Mouse (Mus musculus) hindbrain, embryonic 12.5 days (tissue): ENCODE measurements around the gene Ywhag. TPM values are rescaled to one million over a fixed set of nuclear protein-coding genes. Genes with fewer than 3 reads are reported as not detected.
A peak's percentile ranks its signal among the peaks of the same experiment; 100 is the strongest.

ENCODE experiments used
- ATAC-seq: fragments of 200-750 bp; cut with Nextera tagmentation; 2 replicates; pipeline ENCODE4 v1.8.0; 2017; ENCODE audit warnings: moderate TSS enrichment; ENCODE audit not compliant: low FRiP score
- H3K27ac ChIP-seq: fragments of 300-500 bp; sonication (generic); 2 replicates; pipeline ENCODE4 v1.5.1; 2016; ENCODE audit warnings: mild to moderate bottlenecking
- H3K27me3 ChIP-seq: fragments of 300-500 bp; sonication (generic); 2 replicates; pipeline ENCODE4 v1.6.1; 2016; ENCODE audit warnings: mild to moderate bottlenecking
- H3K36me3 ChIP-seq: fragments of 300-500 bp; sonication (generic); 2 replicates; pipeline ENCODE4 v1.6.1; 2016; ENCODE audit warnings: mild to moderate bottlenecking
- H3K4me1 ChIP-seq: fragments of 300-500 bp; sonication (generic); 2 replicates; pipeline ENCODE4 v1.6.1; 2016
- H3K4me2 ChIP-seq: fragments of 300-500 bp; sonication (generic); replicated peaks from 2 replicates; pipeline ENCODE4 v1.6.1; 2016; ENCODE audit warnings: mild to moderate bottlenecking
- H3K4me3 ChIP-seq: fragments of 300-500 bp; sonication (generic); 2 replicates; pipeline ENCODE4 v1.5.1; 2016; ENCODE audit warnings: mild to moderate bottlenecking
- H3K9ac ChIP-seq: fragments of 300-500 bp; sonication (generic); 2 replicates; pipeline ENCODE4 v1.6.1; 2016; ENCODE audit warnings: mild to moderate bottlenecking, moderate library complexity
- H3K9me3 ChIP-seq: fragments of 300-500 bp; sonication (generic); replicated peaks from 2 replicates; pipeline ENCODE4 v1.6.1; 2016; ENCODE audit warnings: mild to moderate bottlenecking
- WGBS: fragments of 180-500 bp; shearing (Covaris S2); methylation state at CpG from one replicate; pipeline ENCODE4 v1.1.7; 2016; 5-methylcytosine and 5-hydroxymethylcytosine counted together
- polyA plus RNA-seq: library from polyadenylated mRNA; unstranded; fragments of >200 nt; fragmentation: Nextera tagmentation; extraction: Ambion mirVana; gene quantifications from 2 replicates; pipeline ENCODE4 v1.2.1, GENCODE M21; 2016

Gene Ywhag
- polyA plus RNA-seq, 1 experiment from 2014 or later = 469 TPM

DNA sequence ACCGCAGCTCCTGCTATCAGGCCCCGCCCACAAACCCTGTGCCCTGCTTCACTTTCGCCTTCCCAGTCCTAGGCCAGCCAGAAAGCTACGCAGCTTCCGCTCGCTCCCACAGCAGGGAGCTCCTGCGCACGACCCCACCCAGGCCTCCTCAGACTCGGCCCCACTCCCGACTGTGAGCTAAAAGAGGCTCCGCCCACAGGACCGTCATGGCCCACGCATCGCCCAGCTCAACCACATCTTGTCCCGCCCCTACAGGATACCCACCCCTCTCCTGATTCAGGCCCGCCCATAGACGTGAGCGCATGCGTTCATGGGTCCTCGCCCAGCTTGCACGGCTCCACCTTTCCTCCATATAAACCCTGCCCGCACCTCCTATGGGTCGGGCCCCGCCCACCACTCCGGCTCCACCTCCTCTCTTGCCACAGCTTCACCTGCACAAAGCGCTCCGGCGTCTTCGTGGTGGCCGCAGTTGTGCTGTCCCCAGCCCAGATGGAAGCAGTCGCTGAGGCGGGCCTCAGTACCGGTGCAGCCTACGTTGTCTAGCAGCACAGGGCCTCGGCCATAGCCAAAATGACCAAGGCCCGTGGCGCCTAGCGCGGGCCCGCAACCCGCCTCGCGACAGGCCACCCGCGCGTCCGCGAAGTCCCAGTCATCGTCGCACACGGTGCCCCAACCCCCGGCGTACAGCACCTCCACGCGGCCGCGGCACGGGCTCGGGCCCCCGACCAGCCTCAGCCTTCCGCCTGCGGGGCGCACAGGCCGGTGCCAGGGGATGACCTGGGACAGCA lies 28.3 kb upstream of the Ywhag start:
- under 1% methylated on average over 62 of the region's 64 CpGs for WGBS
- Histone ChIP-seq H3K9me3 (no peaks in the 10 kb centered on the region), H3K36me3 (no peaks in the 10 kb centered on the region), H3K4me1 (peaks cover 17% of the 10 kb centered on the region), H3K27ac (peak overlapping the region; percentile 96), H3K9ac (peak overlapping the region; percentile 85), H3K4me3 (peak overlapping the region; percentile 52), H3K4me2 (peak overlapping the region; percentile 89), H3K27me3 (peaks cover 7% of the 10 kb centered on the region)
- ATAC-seq = peak; percentile 97

DNA sequence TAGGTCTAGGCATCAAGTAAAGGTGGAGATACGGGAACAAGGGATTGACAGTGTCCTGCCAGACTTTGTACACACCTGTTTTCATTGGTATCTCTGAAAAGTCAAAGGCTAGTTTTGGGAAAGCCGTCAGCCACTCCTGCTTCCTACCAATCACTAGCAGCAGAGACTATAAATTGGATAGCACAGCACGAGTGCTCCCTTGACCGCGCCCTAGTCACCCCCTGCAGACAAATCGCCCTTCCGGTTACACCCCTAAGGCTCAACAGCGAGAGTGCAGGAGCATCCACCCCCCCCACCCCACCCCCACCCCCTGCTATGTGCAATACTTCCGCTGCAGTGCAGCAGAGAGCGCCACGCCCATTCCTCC lies 27.7 kb upstream of the Ywhag start:
- no peaks in the 10 kb centered on the region for H3K9me3 ChIP-seq

DNA sequence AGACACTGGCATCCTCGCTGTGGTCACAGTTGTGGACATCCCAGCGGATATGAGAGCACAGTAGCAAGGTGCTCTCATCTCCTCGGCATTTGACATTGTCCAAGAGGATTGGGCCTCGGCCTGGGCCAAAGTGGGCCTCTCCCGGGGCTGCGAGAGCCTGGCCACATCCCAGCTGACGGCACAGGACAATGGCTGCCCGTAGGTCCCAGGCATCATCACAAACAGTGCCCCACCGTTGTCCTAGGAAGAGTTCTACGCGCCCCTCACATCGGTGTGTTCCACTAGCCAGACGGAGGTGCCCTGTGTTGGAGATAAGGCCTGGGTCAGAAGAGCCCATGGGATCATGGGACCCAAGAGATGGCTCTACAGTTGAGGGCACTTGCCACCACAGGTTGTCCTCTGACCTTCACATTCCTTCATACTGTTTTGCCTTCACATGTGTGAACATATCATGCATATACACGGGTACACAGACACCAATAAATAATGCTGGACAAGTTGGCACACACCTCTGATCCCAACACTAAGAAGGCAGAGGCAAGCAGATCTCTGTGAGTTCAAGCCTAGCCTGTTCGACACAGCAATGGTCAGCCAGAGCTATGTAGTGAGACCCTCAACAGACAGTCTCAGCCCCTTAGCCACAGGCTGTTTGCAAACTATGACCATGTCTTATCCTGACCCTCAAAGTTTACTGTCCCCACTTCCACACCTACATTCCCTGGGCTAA lies 26.7 kb upstream of the Ywhag start:
- Histone ChIP-seq H3K4me1 (peaks cover 23% of the 10 kb centered on the region), H3K9ac (no peak overlapping the region), H3K4me3 (no peak overlapping the region), H3K27ac (peak overlapping the region; percentile 96; the same call in 1 of the 2 replicates), H3K4me2 (no peak overlapping the region; the same call in 1 of the 2 replicates), H3K9me3 (no peaks in the 10 kb centered on the region), H3K36me3 (no peaks in the 10 kb centered on the region), H3K27me3 (peaks cover 7% of the 10 kb centered on the region)
- WGBS = 93% methylated on average over 15 of the region's 15 CpGs
- ATAC-seq = no peak

More for the DNA sequence above, 27.7 kb upstream of the Ywhag start:
- Histone ChIP-seq H3K4me3 (peak overlapping the region; percentile 52), H3K36me3 (no peaks in the 10 kb centered on the region), H3K27me3 (peaks cover 7% of the 10 kb centered on the region), H3K27ac (peak overlapping the region; percentile 96), H3K4me2 (peak overlapping the region; percentile 89), H3K4me1 (peaks cover 18% of the 10 kb centered on the region), H3K9ac (peak overlapping the region; percentile 63)
- WGBS = 1% methylated on average over 11 of the region's 11 CpGs
- no peak for ATAC-seq

DNA sequence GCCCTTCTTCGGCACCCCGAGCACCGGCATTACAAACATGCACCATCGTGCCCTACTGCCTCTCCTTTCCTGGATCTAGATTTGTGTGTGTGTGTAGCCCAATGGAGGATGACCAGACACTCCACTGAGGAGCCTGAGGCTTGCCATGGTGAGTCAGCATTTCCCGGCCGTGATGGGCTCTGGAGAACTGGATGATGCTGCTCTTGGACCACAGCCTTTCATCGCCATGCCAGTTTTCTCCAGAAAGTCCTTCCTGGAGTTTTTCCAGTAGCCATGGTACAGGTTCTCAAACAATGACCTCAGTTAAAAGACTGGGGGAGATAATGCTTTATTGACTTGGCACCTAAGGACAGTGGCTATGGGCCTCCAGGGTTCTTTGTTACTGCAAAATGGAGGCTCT lies 25.5 kb upstream of the Ywhag start:
- WGBS = 95% methylated on average over 7 of the region's 7 CpGs
- Histone ChIP-seq H3K4me2 (no peak overlapping the region), H3K36me3 (no peaks in the 10 kb centered on the region), H3K4me3 (no peak overlapping the region), H3K27ac (no peak overlapping the region), H3K9me3 (no peaks in the 10 kb centered on the region), H3K9ac (no peak overlapping the region), H3K27me3 (no peaks in the 10 kb centered on the region), H3K4me1 (peaks cover 19% of the 10 kb centered on the region)
- ATAC-seq = no peak

DNA sequence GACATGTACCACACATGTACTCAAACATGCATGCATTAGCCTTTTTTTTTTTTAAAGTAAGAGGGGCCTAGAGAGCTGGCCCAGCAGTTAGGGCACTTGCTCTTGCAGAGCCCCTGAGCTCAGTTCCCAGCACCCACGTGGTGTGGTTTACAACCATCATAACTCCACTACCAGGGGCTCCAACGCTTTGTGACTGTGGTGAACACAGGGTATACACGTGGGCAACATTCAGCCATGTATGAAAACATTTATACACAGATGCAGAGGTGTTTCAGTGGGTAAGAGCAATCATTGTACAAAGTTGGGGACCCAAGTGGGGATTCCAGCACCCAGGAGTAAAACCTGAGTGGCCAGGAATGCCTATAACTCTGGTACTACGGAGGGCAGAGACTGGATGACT lies 24.0 kb upstream of the Ywhag start:
- Histone ChIP-seq H3K4me1 (peaks cover 19% of the 10 kb centered on the region), H3K4me3 (no peak overlapping the region), H3K9me3 (no peaks in the 10 kb centered on the region), H3K27ac (peak overlapping the region; percentile 35; the same call in 1 of the 2 replicates), H3K9ac (no peak overlapping the region), H3K36me3 (no peaks in the 10 kb centered on the region), H3K27me3 (no peaks in the 10 kb centered on the region), H3K4me2 (0 out of 2 replicates have a peak overlapping the region, but pooled peaks have one; percentile 46)
- ATAC-seq = no peak
- WGBS = 89% methylated on average over 4 of the region's 4 CpGs

DNA sequence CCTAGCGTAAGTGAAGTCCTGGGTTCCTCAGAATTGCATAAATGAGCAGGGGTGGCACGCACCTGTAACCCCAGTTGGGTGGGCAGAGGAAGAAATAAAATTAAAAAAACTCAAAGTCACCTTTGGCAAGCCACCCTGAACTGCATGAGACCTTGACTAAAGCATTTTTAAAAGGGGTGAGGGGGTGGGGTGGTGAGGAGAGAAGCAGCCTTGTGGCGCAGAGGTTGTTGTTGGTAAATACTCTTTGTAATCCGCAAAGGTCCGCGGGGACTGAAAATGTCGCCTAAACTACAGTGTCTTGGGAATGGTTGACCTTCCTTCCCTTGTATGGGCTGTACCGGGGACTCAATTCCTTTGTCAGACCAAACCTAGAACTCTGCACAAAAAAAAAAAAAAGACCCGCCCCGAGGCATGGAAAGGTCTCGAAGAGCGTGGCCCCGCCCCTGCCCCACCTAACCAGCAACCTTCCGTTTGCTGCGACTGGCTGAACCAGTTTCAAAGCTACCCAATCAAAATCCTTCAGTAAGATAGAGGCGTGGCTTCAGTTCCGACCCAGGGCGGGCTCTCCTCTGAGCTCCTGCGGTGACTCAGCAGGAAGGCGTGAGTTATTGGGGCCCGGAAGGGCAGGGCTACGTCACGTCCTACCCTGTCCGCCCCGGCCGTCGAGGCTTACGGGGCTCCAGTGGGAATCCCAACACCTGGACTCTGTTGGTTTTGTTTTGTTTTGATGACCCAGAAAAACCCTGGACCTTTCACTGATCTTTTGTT lies 23.0 kb upstream of the Ywhag start:
- Histone ChIP-seq H3K4me2 (peak overlapping the region; percentile 46), H3K4me3 (peak overlapping the region; percentile 22), H3K4me1 (peaks cover 16% of the 10 kb centered on the region), H3K27ac (peak overlapping the region; percentile 83), H3K9me3 (no peaks in the 10 kb centered on the region), H3K36me3 (no peaks in the 10 kb centered on the region), H3K9ac (0 out of 2 replicates have a peak overlapping the region, but pooled peaks have one; percentile 42), H3K27me3 (no peaks in the 10 kb centered on the region)
- ATAC-seq = peak; percentile 78
- WGBS = 9% methylated on average over 28 of the region's 28 CpGs

DNA sequence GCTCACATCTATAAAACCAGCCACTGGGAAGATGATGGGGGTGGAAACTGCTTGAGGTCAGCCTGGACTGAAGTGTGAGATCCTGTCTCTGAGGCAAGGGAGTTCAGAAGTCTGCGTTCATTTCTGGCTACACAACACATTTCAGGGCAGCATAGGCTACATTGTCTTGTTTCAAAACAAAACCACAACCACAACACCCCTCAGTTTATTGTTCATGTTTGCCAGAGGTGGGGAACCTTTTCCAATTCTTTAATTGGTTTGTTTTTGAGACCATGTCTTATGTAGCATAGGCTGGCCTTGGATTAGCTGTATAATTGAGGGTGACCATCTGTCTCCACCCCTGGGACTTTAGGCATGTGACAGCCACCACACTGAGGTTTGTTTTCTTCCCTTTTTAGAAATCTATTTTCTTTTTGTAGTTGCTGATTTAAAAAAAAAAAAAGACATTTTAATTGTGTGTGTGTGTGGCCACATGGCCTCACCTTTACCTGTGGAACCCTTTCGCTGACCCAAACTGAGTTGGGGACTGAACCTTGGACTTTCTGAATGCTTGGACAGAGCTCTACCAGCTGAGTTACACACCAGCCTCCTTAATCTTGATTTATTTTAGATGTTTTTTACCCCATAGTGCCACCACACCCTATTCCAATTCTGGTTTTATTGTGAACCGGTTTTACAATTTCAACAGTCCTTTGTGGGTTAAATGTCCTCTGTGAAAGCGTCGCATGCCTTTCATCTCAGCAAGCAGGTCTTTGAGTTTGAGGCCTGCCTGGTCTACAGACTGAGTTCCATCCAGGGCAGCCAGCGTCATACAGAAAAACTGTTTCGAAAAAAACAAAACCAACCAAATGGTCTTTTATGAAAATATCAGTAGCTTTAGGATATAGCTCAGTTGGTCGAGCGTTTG lies 22.1 kb upstream of the Ywhag start:
- Histone ChIP-seq H3K27me3 (no peaks in the 10 kb centered on the region), H3K4me1 (peaks cover 10% of the 10 kb centered on the region), H3K9me3 (no peaks in the 10 kb centered on the region), H3K36me3 (no peaks in the 10 kb centered on the region), H3K4me2 (peak overlapping the region; percentile 46), H3K9ac (0 out of 2 replicates have a peak overlapping the region, but pooled peaks have one; percentile 42), H3K4me3 (0 out of 2 replicates have a peak overlapping the region, but pooled peaks have one; percentile 22), H3K27ac (peak overlapping the region; percentile 83)
- 83% methylated on average over 9 of the region's 9 CpGs for WGBS
- no peak for ATAC-seq

DNA sequence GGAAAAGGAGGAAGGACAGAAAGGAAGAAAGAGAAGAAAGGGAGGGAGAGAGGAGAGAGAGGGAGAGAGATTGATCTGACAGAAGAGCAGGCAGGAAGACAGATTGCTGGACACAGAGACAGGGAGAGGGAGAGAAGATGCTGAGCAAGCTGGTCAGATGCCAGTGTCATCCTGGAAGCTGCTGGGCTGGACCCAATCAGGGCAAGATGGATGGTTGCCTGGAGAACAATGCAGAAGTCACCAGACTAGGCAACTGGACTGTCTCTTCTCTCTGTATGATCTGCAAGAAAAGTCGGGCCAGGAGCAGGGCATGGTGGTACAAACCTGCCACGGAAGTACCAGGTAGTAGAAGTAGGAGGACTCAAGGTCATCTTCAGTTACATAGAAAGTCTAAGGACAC lies 18.4 kb upstream of the Ywhag start:
- H3K4me3 ChIP-seq = no peak overlapping the region
- H3K9ac ChIP-seq = no peak overlapping the region

DNA sequence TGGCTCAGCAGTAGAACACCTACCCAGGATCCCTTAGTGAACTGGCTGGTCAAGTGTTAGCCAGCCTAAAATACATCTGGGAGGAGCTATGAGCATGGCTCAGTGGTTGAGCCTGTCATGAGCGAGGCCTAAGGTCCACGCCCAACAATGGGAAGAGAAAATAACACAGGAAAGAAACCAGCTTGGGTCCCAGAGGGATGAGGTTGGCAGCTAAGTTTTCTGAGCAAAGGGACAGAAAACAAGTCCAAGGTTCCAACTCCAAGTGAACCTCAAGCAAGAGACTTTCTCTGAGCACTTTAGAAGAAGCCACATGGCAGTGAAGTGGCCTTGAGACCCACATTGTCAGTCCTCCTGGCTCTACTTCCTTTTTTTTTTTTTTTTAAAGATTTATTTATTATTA lies 17.2 kb upstream of the Ywhag start:
- 93% methylated on average over 2 of the region's 2 CpGs for WGBS
- no peak overlapping the region for H3K4me2 ChIP-seq
- peaks cover under 1% of the 10 kb centered on the region for H3K4me1 ChIP-seq
- no peaks in the 10 kb centered on the region for H3K27me3 ChIP-seq
- H3K27ac ChIP-seq = no peak overlapping the region
- no peak overlapping the region for H3K9ac ChIP-seq
- no peaks in the 10 kb centered on the region for H3K9me3 ChIP-seq
- H3K4me3 ChIP-seq = no peak overlapping the region
- no peak for ATAC-seq
- no peaks in the 10 kb centered on the region for H3K36me3 ChIP-seq

More for the DNA sequence above, 18.4 kb upstream of the Ywhag start:
- no peak overlapping the region for H3K27ac ChIP-seq
- ATAC-seq = no peak
- no peaks in the 10 kb centered on the region for H3K27me3 ChIP-seq
- H3K9me3 ChIP-seq = no peaks in the 10 kb centered on the region
- 79% methylated on average over 2 of the region's 2 CpGs for WGBS
- no peaks in the 10 kb centered on the region for H3K36me3 ChIP-seq
- H3K4me2 ChIP-seq = no peak overlapping the region
- peaks cover 6% of the 10 kb centered on the region for H3K4me1 ChIP-seq

DNA sequence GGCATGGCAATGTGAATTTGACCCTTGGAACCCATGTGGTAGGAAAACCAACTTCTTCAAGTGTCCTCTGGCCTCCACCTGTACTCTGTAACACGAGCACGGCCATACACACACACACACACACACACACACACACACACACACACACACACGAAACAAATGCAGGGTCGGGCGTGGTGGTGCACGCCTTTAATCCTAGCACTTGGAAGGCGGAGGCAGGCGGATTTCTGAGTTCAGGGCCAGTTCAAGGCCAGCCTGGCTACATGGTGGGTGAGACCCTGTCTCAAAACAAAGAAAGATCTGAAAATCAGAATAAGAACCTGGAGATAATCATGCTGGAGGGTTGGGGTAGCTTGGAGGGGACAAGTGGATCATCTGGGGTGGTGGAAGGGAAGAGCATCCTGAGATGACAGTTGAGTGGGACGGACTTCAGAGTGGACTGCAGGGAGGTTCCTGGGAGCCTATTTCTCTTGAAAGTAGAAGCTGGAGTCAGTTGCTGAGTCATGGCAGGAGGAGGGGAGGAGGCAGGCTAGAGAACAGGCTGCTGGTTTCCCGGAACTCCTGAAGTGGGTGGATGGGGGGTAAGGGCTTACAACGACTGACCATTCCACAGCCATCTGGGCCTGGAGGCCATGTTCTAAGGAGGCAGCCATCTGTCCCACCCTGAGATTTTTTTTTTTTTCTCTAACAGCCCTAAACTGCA lies 16.4 kb upstream of the Ywhag start:
- WGBS = 83% methylated on average over 11 of the region's 11 CpGs
- ATAC-seq = no peak
- no peak overlapping the region for H3K4me2 ChIP-seq
- H3K36me3 ChIP-seq = no peaks in the 10 kb centered on the region
- H3K4me3 ChIP-seq = no peak overlapping the region
- no peaks in the 10 kb centered on the region for H3K27me3 ChIP-seq
- no peak overlapping the region for H3K9ac ChIP-seq
- no peaks in the 10 kb centered on the region for H3K9me3 ChIP-seq
- H3K27ac ChIP-seq = no peak overlapping the region
- H3K4me1 ChIP-seq = peaks cover 8% of the 10 kb centered on the region

DNA sequence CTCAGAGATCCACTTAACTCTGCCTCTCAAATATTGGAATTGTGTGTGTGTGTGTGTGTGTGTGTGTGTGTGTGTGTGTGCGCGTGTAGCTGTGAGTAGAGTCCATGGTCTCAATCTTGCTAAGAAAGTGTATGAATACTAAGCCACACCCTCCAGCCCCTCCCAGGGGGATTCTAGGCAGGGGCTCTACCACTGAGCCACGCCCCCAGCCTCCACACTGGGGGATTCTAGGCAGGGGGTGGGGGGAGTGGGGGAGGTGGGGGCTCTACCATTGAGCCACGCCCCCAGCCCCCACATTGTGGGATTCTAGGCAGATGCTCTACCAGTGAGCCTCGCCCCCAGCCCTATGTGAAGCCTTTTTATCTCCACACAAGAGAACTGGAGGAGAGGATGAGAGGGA lies 12.2 kb upstream of the Ywhag start:
- 0 out of 2 replicates have a peak overlapping the region, but pooled peaks have one; percentile 22 for H3K4me2 ChIP-seq
- no peak overlapping the region for H3K9ac ChIP-seq
- H3K4me3 ChIP-seq = no peak overlapping the region
- WGBS = 68% methylated on average over 4 of the region's 5 CpGs
- H3K4me1 ChIP-seq = peaks cover 12% of the 10 kb centered on the region
- H3K27ac ChIP-seq = 0 out of 2 replicates have a peak overlapping the region, but pooled peaks have one; percentile 26
- H3K36me3 ChIP-seq = no peaks in the 10 kb centered on the region
- peak; percentile 16; the same call in 1 of the 2 replicates for ATAC-seq
- no peaks in the 10 kb centered on the region for H3K27me3 ChIP-seq
- H3K9me3 ChIP-seq = no peaks in the 10 kb centered on the region
